Mouse (Mus musculus) limb, embryonic 14.5 days (tissue): ENCODE results near the gene Timm8b. TPM values are rescaled to one million over a fixed set of nuclear protein-coding genes. Genes with fewer than 3 reads are reported as not detected.
"Not testable (repeated sequence)": the region's sequence is repeated elsewhere in the genome, so short reads cannot be mapped to it uniquely, and the experiment has no call there.

Source experiments
- ATAC-seq: fragments of 200-750 bp; cut with Nextera tagmentation; 2 replicates; pipeline ENCODE4 v1.8.0; 2017; ENCODE audit warnings: low read depth, moderate number of reproducible peaks, moderate TSS enrichment; ENCODE audit not compliant: low FRiP score
- DNase-seq: peaks from one replicate; pipeline ENCODE4 v3.0.0-alpha.2; 2015; ENCODE audit warnings: low spot score
- H3K27ac ChIP-seq: fragments of 300-500 bp; sonication (generic); replicated peaks from 2 replicates; pipeline ENCODE4 v1.5.1; 2014; ENCODE audit warnings: low read depth, mild to moderate bottlenecking, low read length, moderate library complexity, mixed read lengths
- H3K27me3 ChIP-seq: fragments of 300-500 bp; sonication (generic); 2 replicates; pipeline ENCODE4 v1.6.1; 2014; ENCODE audit warnings: low read length, mixed read lengths; ENCODE audit not compliant: control insufficient read depth, insufficient read depth
- H3K36me3 ChIP-seq: fragments of 300-500 bp; sonication (generic); 2 replicates; pipeline ENCODE4 v1.6.1; 2014; ENCODE audit warnings: mild to moderate bottlenecking, low read length, moderate library complexity, mixed read lengths; ENCODE audit not compliant: control insufficient read depth, insufficient read depth
- H3K4me1 ChIP-seq: fragments of 300-500 bp; sonication (generic); 2 replicates; pipeline ENCODE4 v1.6.1; 2014; ENCODE audit warnings: antibody characterized with exemption, low read length, mixed read lengths; ENCODE audit not compliant: control insufficient read depth, insufficient read depth
- H3K4me2 ChIP-seq: fragments of 300-500 bp; sonication (generic); replicated peaks from 2 replicates; pipeline ENCODE4 v1.6.1; 2014; ENCODE audit warnings: low read depth, mild to moderate bottlenecking, low read length, moderate library complexity; ENCODE audit not compliant: severe bottlenecking
- H3K4me3 ChIP-seq: fragments of 300-500 bp; sonication (generic); replicated peaks from 2 replicates; pipeline ENCODE4 v1.5.1; 2014; ENCODE audit warnings: low read length
- H3K9ac ChIP-seq: fragments of 300-500 bp; sonication (generic); 2 replicates; pipeline ENCODE4 v1.6.1; 2014; ENCODE audit warnings: mild to moderate bottlenecking, low read depth, low read length, moderate library complexity; ENCODE audit not compliant: severe bottlenecking
- H3K9me3 ChIP-seq: fragments of 300-500 bp; sonication (generic); 2 replicates; pipeline ENCODE4 v1.6.1; 2016; ENCODE audit warnings: low read length; ENCODE audit not compliant: control insufficient read depth
- POLR2A ChIP-seq: fragments of 200-500 bp; IDR thresholded peaks from 2 replicates; pipeline ENCODE4 v1.8.0; 2012; ENCODE audit warnings: inconsistent platforms, mild to moderate bottlenecking, moderate library complexity, borderline replicate concordance; ENCODE audit not compliant: insufficient read depth, insufficient read length; ENCODE audit errors: extremely low read depth
- WGBS: fragments of 180-500 bp; shearing (Covaris S2); extraction: QIAGEN DNeasy Blood & Tissue Kit; methylation state at CpG from one replicate; pipeline ENCODE4 v1.1.7; 2014; 5-methylcytosine and 5-hydroxymethylcytosine counted together
- polyA plus RNA-seq, 2 experiments: library from polyadenylated mRNA; depleted of rRNA in 1 of 2; stranded (reverse) in 1 of 2; unstranded in 1 of 2; fragments of >200 nt; fragmentation: Nextera tagmentation in 1 of 2; extraction: Ambion mirVana in 1 of 2; gene quantifications; 2 replicates each; pipeline versions ENCODE4 v1.2.1 to v1.2.3; 2012 to 2014

The Timm8b gene
- polyA plus RNA-seq, 2 experiments, result 238 to 239 TPM

GRCm38 (mm10) chr9:50604338-50604737 is 628 bp downstream of the Timm8b start:
- H3K27me3 ChIP-seq, result no peaks in the 10 kb centered on the region
- TF ChIP-seq POLR2A, result no peak
- peak overlapping the region; percentile 70 for H3K4me2 ChIP-seq
- peaks cover 42% of the 10 kb centered on the region for H3K36me3 ChIP-seq
- H3K9ac ChIP-seq, result peak overlapping the region; percentile 77
- WGBS, result 3% methylated on average over 6 of the region's 6 CpGs
- no peaks in the 10 kb centered on the region for H3K9me3 ChIP-seq
- H3K4me3 ChIP-seq, result peak overlapping the region; percentile 83
- DNase-seq, result no peak
- no peak for ATAC-seq
- peak overlapping the region; percentile 70; the same call in 1 of the 2 replicates for H3K27ac ChIP-seq
- peaks cover 18% of the 10 kb centered on the region for H3K4me1 ChIP-seq

- no peaks in the 10 kb centered on the region for H3K27me3 ChIP-seq
- WGBS, result 81% methylated on average over 4 of the region's 4 CpGs
- TF ChIP-seq POLR2A, result no peak
- no peak for ATAC-seq
- DNase-seq, result no peak
- no peak overlapping the region for H3K4me2 ChIP-seq
- no peak overlapping the region for H3K9ac ChIP-seq
- H3K4me1 ChIP-seq, result peaks cover 8% of the 10 kb centered on the region
- peaks cover 73% of the 10 kb centered on the region for H3K36me3 ChIP-seq
- no peak overlapping the region for H3K27ac ChIP-seq
- H3K4me3 ChIP-seq, result no peak overlapping the region
- no peaks in the 10 kb centered on the region for H3K9me3 ChIP-seq
Observed at GRCm38 (mm10) chr9:50612115-50612514, 8.4 kb downstream of the Timm8b start.

GRCm38 (mm10) chr9:50616161-50616560 is 12.5 kb downstream of the Timm8b start:
- peak overlapping the region; percentile 74 for H3K4me2 ChIP-seq
- WGBS, result 38% methylated on average over 11 of the region's 11 CpGs
- no peaks in the 10 kb centered on the region for H3K9me3 ChIP-seq
- H3K36me3 ChIP-seq, result peaks cover 36% of the 10 kb centered on the region
- H3K27ac ChIP-seq, result no peak overlapping the region
- ATAC-seq (no peak), DNase-seq (no peak)
- H3K4me3 ChIP-seq, result peak overlapping the region; percentile 67
- peaks cover 8% of the 10 kb centered on the region for H3K4me1 ChIP-seq
- no peaks in the 10 kb centered on the region for H3K27me3 ChIP-seq
- peak overlapping the region; percentile 87 for H3K9ac ChIP-seq
- TF ChIP-seq POLR2A, result no peak

- Histone ChIP-seq H3K9me3 (no peaks in the 10 kb centered on the region), H3K4me2 (peak within 1 kb of the TSS; percentile 74), H3K4me1 (peaks cover 8% of the 10 kb centered on the region), H3K36me3 (peaks cover 31% of the 10 kb centered on the region), H3K27me3 (no peaks in the 10 kb centered on the region), H3K27ac (peak within 1 kb of the TSS; percentile 89), H3K9ac (peak within 1 kb of the TSS; percentile 87), H3K4me3 (peak within 1 kb of the TSS; percentile 67)
- under 1% methylated on average over 68 of the region's 81 CpGs for WGBS
- DNase-seq, result peak; percentile 92
- TF ChIP-seq POLR2A, result 0 out of 2 replicates have a peak, but pooled peaks have one; percentile 8
- peak; percentile 94 for ATAC-seq
Observed at GRCm38 (mm10) chr9:50616766-50617603, 13.3 kb downstream of the Timm8b start, which contains the start of the genes Pih1d2 and Nkapd1. Gene Pih1d2, plus strand, starts transcription at chr9:50617321. Gene Nkapd1, minus strand, starts transcription at chr9:50617464.

- H3K4me2 ChIP-seq, result peak overlapping the region; percentile 74
- no peak for ATAC-seq
- 58% methylated on average over 9 of the region's 9 CpGs for WGBS
Observed at GRCm38 (mm10) chr9:50617794-50618330, 14.2 kb downstream of the Timm8b start.

GRCm38 (mm10) chr9:50630903-50631302 is 27.2 kb downstream of the Timm8b start:
- not testable (repeated sequence) for DNase-seq, H3K4me3 ChIP-seq, ATAC-seq, H3K9me3 ChIP-seq, H3K27ac ChIP-seq, H3K4me1 ChIP-seq, H3K4me2 ChIP-seq, H3K9ac ChIP-seq, H3K27me3 ChIP-seq
- 82% methylated on average over 6 of the region's 8 CpGs for WGBS
- peaks cover 24% of the 10 kb centered on the region for H3K36me3 ChIP-seq

More at GRCm38 (mm10) chr9:50617794-50618330, 14.2 kb downstream of the Timm8b start:
- Histone ChIP-seq H3K9ac (no peak overlapping the region), H3K4me1 (peaks cover 8% of the 10 kb centered on the region), H3K36me3 (peaks cover 22% of the 10 kb centered on the region), H3K27me3 (no peaks in the 10 kb centered on the region), H3K9me3 (no peaks in the 10 kb centered on the region), H3K4me3 (peak overlapping the region; percentile 67), H3K27ac (no peak overlapping the region)
- DNase-seq, result no peak
- no peak for TF ChIP-seq POLR2A
